Mouse (Mus musculus) heart, adult 18-20 months (tissue): ENCODE data around the gene Gm10447. TPM values are rescaled to one million over a fixed set of nuclear protein-coding genes. Genes with fewer than 3 reads are reported as not detected.
A peak's percentile ranks its signal among the peaks of the same experiment; 100 is the strongest.
"Not testable (repeated sequence)": the region's sequence is repeated elsewhere in the genome, so short reads cannot be mapped to it uniquely, and the experiment has no call there.

Experiments used
- DNase-seq, 2 experiments: peaks; one replicate each; pipeline ENCODE4 v3.0.0; 2021 to 2022; ENCODE audit warnings: mixed read lengths in 1 of 2
- total RNA-seq, 2 experiments: library from RNA; stranded (reverse); gene quantifications; 2 replicates each; pipeline ENCODE4 v1.2.3; 2021

Gene Gm10447
- total RNA-seq, 2 experiments from 2014 or later, result not detected

GRCm38 (mm10) chr11:53441921-53442320 is 15.0 kb downstream of the Gm10447 start:
- no peak for DNase-seq

- DNase-seq, result no peak
These were observed 20.6 kb downstream of the Gm10447 start for GRCm38 (mm10) chr11:53436338-53436737.

GRCm38 (mm10) chr11:53435504-53435903 is 21.4 kb downstream of the Gm10447 start:
- DNase-seq, result no peak

DNA sequence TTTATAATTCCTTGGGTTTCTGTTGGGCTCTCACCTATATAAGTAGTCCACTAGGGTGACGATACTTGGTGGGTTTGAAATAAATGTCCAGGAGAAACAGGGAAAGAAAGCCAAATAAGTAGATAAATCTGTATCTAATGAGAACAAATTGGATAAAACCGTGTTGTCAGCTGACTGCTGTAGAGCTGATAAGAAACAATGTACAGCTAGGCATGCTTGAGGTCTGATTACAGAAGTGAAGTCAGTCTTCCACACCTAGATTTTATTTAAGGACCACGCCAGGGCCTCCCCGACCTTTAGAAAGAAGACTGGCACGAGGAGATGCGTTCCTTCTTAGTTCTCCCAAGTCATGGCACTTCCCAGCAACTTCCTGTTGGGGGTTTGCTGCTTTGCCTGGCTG is 23.9 kb downstream of the Gm10447 start:
- DNase-seq, result no peak

DNA sequence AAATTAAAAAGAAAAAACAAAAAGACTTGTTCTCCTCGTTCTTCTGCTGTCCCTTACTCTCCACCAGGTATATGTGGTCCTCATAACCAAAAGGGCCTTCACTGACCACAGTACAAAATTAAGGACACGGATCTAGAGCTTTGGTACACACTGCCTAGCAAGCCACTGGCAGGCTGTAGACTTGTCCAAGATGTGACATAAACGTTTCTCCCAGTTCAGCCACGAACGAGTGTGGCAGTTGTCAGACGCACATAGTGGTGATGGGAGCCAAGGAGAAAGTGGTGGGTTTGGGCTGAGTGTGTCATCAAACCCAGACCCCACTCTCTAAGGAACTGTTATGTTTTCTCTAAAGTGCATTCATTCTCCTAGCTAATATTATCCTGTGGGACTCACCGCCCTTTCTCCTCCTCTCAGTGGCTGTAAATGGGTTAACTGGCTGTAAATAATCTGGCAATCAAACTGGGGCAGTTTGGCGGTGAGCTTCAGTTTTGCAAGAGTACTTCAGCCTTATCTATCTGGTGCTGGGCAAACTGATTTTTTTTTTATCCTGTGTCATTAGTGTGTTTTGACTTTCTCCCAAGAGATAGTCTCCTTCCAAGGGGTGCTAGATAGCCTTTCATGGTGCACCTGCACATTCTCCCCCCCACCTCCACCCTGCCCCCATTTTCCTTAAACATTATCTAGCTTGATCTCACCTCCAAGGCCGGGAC is 25.4 kb downstream of the Gm10447 start:
- DNase-seq, result peak in 1 of 2 experiments; percentile 36

DNA sequence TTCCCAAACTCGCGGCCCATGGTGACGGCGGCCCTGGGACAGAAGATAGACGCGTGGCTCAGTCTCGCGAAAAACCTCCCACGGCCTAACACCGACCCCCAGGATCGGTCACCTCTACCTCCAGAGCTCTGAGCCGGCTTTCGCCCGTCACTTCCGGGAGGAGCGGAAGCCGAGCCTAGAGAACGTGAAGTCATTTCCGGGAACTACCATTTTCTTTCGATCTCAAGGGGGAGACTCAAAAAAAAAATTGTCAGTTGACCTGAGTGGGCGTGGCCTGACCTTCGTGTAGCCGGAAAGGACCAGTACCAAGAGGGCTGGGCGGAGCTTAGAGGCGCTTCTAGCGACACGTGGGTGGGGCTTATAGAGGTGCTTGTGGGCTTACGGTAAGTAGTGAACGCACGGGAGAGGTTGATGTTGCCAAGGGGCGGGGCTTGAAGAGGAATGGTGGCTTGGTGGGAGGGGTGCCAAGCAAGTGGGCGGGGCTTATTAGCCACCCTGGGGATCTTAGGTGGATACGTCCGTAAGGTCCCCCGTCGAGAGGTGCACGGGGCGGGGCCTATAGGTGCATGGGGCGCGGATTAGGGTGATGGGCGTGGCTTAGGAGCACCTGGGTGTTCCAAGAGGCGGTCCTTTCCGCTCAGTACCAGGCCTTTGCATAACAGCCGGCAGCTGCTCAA is 26.1 kb downstream of the Gm10447 start, which contains the start of the genes Uqcrq and Gdf9:
Uqcrq (minus strand) TSS at position 162 of the 677 bp plus-strand sequence.
Gdf9 (plus strand) TSS at position 354 of the 677 bp plus-strand sequence.
- DNase-seq, result peak; percentile 98 to 99

DNA sequence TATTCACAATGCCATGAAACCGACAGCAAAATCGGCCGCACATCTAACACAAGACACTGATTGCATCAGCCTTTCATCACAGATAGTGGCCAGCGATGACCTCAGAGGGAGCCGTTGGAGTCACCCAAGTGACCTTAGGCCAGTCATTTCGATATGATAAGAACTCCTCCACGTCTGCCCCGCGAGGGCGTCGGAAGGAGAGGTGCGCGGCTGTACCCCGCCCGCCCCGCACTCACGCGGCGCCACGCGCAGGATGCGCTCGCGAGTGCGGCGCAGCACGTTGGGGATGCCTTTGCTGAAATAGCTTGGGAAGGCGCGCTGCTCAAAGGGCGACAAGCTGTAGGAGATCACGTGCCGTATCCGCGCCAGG is 26.6 kb downstream of the Gm10447 start:
- DNase-seq, result no peak

DNA sequence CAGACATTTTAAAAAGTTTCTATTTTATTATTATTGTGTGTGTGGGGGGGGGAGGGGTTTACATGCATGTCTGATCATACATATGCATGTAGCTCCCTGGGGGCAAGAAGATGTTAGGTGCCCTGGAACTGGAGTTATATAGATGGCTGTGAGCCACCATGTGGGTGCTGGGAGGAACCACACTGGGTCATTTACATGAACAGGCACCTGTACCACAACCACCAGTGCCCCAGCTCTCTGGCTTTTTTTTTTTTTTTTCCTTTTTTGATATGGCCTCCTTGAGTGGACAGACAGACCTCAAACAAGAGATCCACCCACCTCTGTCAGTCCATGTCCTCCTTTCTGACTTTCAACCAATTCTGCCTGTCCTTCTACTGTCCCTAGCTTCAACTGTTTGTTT is 27.7 kb downstream of the Gm10447 start:
- DNase-seq, result no peak

DNA sequence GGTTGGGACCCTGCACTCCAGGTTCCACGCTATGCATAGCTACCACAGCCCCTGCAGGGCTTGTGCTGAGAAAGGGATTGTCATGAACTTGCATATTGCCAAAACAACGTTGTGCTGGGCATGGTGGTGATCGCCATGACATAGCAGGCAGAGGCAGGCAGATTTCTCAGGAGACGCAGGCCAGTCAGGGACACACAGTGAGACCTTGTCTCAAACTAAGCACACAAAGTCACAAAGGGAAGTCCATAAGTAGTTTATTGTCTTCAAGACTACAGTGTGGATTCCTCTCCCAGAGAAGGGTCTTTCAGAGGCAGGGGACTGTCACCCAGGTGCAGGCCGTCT is 28.2 kb downstream of the Gm10447 start:
- DNase-seq, result no peak

DNA sequence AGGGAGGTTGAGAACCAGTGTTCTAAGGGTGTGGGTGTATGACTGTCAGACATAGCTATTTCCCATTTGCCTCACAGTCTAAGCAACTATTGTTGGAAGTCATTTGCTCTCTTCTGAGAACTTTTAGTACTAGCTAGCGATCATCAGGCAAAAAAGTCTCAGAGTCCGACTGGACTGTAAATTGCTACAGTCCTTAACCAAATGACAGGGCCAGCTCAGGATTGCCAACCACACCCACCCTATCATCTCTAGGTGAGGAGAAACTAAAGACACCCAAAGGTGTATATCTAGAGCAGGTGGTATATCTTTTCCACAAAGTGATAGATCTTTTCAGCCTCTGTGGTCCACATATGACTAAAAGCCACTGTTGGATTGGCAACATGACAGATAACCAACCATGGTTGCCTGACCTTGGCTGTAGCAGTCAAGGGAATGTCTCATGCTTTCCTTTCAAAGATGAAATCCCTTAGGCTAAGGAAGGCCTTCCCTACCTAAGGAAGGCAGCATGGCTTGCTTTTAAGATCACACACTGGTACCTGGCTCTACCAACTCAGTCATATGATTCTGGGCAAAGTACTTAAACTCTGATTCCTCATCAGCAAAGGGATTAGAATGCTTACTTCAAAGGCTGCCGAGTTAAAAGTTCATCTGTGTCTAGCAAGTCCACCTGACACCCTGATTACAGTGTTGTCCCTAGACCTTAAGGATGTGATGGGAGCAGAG is 28.8 kb downstream of the Gm10447 start:
- no peak for DNase-seq

GRCm38 (mm10) chr11:53426914-53427313 is 30.0 kb downstream of the Gm10447 start:
- not testable (repeated sequence) for DNase-seq

DNA sequence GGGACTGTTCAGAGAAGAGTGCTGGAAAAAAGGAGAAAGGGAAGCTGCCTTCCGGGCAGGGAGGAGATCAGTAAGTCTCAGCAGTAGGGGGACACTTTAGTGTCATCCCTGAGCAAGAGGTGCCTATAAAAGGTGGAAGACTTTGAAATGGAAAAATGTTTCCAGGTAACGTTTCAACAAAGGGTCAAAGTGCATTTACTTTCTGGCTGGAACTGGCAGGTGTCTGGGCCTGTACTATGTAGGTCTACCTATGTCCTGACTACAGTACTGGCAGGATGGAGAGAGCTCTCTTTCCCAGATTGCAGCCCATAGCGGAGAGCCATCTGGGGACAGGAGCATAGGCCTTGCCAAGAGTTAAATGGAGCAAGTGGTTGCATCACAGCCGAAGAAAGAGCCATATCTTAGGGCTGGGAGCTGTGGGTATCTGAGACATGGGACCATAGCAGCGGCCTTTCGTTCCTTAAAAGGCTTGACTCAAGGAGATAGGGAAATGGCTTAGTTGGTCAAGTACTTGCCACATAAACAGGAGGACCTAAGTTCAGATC is 31.1 kb downstream of the Gm10447 start:
- DNase-seq, result peak in 1 of 2 experiments; percentile 22

GRCm38 (mm10) chr11:53425251-53425650 is 31.7 kb downstream of the Gm10447 start:
- DNase-seq, result no peak

GRCm38 (mm10) chr11:53424826-53425225 is 32.1 kb downstream of the Gm10447 start:
- no peak for DNase-seq

- no peak for DNase-seq
These were observed 33.9 kb downstream of the Gm10447 start, which contains the start of gene Leap2 for GRCm38 (mm10) chr11:53423036-53423435. TSS of gene Leap2 (minus strand) at chr11:53423170.

GRCm38 (mm10) chr11:53418048-53418447 is 38.9 kb downstream of the Gm10447 start:
- DNase-seq, result no peak

DNA sequence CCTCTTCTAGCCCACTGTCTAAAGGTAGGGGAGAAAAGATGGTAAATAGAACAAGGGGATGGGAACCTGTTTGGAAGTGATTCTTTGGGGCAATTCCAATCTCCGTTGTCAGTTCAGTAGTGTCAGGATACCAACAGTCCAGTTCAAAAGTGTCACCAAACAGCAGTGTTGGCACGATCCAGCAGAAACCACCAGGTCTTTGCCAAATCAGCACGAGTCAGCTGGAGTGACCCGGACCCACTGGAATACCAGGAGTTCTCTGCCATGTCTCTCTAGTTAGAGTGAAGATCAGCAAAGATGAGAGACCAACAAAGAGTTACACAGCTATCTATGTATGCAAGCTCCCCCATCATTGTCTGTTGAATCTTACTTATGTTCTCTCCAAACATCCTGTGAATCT is 43.0 kb downstream of the Gm10447 start:
- DNase-seq, result no peak

- DNase-seq, result peak in 1 of 2 experiments; percentile 18
These were observed 45.2 kb downstream of the Gm10447 start for GRCm38 (mm10) chr11:53411738-53412137.
